Mouse (Mus musculus) layer of hippocampus, adult 2 months (tissue): ENCODE measurements around the gene Arhgap45. TPM values are rescaled to one million over a fixed set of nuclear protein-coding genes. Genes with fewer than 3 reads are reported as not detected.

Experiments used
- DNase-seq, 2 experiments: peaks; one replicate each; pipeline ENCODE4 v3.0.0; 2022; ENCODE audit warnings: low spot score in 2 of 2
- H3K27ac ChIP-seq: fragments of 200-600 bp; 2 replicates; pipeline ENCODE4 v1.8.1; 2022
- H3K4me3 ChIP-seq: fragments of 200-600 bp; 2 replicates; pipeline ENCODE4 v1.8.1; 2022; ENCODE audit warnings: mild to moderate bottlenecking
- CTCF ChIP-seq: fragments of 200-600 bp; conservative IDR thresholded peaks from 2 replicates; pipeline ENCODE4 v1.8.1; 2022; ENCODE audit warnings: antibody characterized with exemption, mild to moderate bottlenecking, moderate library complexity
- total RNA-seq, 2 experiments: library from RNA; stranded (reverse); gene quantifications; 2 replicates each; pipeline ENCODE4 v1.2.3; 2021

Arhgap45 gene
- total RNA-seq, 2 experiments from 2014 or later, result 3.7 to 4.4 TPM

DNA sequence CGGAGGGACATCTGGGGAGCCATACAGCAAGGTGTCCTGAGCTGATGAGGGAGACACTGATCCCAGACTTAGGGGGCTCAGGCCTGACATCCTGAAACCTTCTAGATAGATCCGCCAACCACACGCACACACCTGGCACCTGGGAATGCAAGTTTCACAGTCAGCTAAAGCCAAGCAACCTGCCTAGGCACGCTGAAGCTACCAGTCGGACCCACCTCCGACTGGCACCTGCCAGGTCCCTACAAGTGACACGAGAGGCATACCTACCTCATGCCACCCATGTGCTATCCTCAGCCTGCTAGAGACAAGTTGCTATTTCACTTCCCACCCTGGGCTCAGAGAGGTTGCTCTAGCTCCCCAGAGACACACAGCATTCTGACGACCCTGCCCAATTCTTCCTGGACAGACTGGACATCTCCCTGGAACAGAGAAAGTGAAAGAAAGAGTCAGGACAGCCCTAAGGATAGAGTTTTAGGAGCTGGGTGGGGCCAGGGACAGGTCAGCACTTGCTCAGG, 27.1 kb upstream of the Arhgap45 start:
- Histone ChIP-seq H3K27ac (no peak overlapping the region), H3K4me3 (peak overlapping the region; percentile 54; the same call in 1 of the 2 replicates)
- no peak for TF ChIP-seq CTCF
- no peak for DNase-seq

DNA sequence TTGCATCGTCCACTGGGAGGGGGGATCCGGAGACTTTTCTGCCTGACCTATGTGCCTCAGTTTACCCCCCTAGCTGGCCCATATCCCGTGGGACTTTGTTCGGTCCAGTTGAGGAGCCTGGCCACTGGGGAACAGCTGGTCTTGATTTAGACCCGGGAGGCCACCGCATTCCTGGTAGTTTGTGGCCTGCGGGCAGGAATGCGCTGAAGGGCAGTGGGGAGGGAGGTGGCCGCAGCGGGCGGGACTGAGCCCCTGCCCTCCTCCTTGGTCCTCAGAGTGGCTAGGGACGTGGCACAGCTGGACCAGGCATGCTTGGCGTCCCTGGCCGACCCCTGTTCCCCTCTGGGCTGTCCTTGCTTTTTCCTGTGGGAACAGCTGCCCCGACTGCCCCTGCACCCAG, 26.6 kb upstream of the Arhgap45 start:
- TF ChIP-seq CTCF, result no peak
- no peak for DNase-seq
- no peak overlapping the region for H3K27ac ChIP-seq
- H3K4me3 ChIP-seq, result no peak overlapping the region

DNA sequence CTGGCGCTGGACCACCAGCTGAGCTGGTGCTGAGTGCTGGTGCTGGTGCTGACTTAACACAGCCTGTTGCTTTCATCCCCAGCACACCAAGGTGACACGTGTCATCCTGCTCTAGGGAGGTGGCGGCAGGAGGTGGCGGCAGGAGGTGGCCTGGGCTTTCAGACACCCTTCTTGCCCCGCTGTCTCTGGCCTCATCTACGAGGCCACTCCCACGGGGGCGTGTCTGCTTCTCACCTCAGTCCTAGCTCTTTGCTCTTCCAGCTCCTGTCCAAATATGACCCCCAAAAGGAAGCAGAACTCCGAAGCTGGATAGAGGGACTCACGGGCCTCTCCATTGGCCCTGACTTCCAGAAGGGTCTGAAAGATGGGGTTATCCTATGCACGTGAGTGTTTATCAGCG, 25.4 kb upstream of the Arhgap45 start:
- Histone ChIP-seq H3K27ac (no peak overlapping the region), H3K4me3 (no peak overlapping the region)
- DNase-seq, result no peak
- no peak for TF ChIP-seq CTCF

DNA sequence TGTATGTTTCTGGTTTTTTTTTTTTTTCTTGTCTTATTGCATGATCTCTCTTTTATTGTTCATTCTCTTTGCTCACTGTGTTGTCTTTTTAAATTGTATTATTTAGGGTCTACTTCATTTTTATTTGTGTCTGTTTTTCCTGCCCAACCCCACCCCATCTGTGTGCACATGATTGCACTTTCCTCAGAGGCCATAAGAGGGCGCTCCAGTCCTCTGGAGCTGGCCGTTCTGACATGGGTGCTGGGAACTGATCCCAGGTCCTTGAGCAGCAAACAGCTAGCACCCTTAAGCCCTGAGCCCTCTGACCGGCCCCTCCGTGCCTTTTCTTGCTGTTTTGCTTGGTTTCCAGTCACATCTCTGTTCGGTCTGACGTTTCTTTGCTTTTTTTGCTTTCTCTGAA, 24.9 kb upstream of the Arhgap45 start:
- H3K27ac ChIP-seq, result no peak overlapping the region
- no peak for DNase-seq
- no peak overlapping the region for H3K4me3 ChIP-seq
- peak; percentile 55 for TF ChIP-seq CTCF

DNA sequence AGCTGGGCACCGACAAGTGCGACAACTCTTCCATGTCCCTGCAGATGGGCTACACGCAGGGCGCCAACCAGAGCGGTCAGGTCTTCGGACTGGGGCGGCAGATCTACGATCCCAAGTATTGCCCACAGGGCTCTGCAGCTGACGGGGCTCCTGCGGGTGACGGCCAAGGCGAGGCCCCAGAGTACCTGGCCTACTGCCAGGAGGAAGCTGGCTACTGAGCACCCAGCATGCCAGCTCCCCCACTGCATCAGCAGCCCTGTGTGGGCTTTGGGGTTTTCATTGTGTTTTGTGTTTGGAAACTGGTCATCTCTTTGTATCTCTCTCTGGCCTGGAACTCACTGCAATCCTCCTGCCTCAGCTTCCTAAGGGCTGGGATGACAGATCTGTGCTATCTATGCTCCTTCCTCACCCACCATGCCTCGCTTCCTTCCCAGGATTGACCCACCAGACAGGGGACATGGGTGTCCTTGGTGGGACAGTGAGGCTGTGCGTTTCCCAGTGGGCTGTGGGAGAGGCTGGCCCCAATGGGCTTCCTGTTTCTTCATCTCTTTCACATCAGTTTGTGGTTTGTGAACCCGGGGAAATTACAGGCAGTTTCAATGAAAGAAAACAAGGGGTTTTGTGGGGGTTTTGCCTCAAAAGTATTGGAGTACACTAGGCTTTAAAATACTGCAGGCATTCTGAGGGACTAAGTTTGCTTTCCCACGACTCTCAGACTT, 21.9 kb upstream of the Arhgap45 start:
- Histone ChIP-seq H3K4me3 (no peak overlapping the region), H3K27ac (no peak overlapping the region)
- no peak for TF ChIP-seq CTCF
- no peak for DNase-seq

DNA sequence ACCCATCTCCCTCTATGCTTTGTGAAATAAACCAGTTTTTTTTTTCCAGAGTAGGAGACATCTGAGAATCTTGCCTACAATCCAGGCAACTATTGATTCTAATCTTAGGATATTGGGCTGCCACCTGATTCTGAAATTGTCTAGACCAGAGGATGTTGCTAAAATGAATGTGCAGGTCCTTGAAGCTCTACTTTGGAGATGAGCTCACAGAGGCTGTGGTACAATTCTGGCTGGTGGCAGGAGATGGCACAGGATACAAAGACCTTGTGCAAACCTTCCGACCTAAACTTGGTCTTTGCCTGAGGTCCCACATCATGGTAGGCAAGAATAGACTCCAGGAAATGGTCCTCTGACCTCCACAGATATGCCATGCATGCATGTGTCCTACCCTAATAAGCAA, 20.8 kb upstream of the Arhgap45 start:
- no peak overlapping the region for H3K4me3 ChIP-seq
- H3K27ac ChIP-seq, result peak overlapping the region; percentile 56; the same call in 1 of the 2 replicates
- DNase-seq, result no peak
- no peak for TF ChIP-seq CTCF

DNA sequence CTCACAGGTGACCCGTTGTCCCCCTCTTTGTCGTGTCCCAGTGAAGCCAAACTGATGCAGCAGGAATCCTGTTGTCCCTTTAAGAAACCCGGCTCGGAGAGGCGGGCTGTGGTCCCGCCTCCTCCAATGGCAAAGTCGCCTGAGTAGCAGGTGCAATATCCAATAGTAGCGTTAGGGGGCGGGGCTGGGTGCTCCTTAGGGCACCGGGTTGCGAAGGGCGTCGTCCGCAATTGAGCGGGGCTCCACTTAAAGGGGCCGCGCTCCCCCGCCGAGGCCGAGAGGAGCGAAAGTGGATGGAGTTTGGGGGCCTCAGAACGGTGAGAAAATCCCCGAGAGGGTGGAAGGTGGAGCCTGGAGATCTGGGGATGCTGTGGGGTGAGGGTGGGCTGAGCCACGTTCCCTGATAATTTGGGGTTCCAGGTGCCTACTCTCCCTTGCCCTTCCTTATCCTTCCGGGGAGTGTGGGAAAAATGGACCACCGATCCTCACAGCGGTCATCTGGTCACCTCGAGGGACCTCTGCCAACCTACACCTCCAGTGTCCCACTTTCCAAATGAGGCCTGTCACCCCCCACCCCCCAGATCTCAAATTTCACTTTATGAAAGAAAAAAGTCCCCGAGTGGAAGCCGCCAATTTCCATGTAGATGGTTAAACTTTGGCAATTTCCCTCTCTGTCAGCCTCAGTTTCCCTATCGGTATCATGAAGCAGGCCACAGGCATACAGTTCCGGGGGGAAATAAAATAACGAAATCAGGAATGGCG, 20.0 kb upstream of the Arhgap45 start, which contains the start of gene Abca7:
Abca7 (plus strand) TSS at position 223 of the 762 bp plus-strand sequence.
- Histone ChIP-seq H3K27ac (peak within 1 kb of the TSS; percentile 85), H3K4me3 (peak within 1 kb of the TSS; percentile 63)
- peak; percentile 50 for TF ChIP-seq CTCF

DNA sequence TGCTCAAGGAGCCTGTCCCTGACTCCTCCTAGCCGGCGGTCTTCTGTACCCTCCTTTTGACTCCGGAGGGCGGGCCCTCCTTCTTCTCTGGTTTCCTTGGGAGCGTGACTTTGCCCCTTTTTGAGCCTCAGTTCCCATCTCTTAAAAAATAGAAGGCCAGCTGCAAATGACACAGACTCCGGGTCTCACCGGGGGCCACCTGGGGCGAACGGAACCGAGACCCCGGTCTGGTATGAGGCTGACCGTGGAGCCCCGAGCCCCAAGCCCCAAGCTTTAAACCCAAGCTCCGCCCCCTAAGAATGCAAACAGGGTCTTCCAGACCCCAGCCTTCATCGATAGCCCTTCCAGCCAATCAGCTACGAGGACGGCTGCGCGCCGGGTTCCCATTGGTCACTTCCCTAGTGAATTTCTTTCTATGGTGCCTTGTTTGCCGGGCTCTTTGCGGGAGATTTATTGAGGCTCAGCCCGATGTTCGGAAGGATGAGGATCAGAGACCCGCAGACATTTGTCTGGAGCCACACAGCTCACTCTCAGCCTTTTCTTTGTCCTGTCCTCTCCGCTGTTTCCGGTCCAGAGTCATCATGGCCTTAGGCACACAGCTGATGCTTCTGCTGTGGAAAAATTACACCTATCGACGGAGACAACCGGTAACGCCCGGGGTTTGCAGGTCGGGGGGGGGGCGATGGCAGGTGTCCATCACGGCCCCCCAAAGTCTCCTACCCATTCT, 19.3 kb upstream of the Arhgap45 start:
- TF ChIP-seq CTCF, result no peak
- Histone ChIP-seq H3K4me3 (peak overlapping the region; percentile 63), H3K27ac (0 out of 2 replicates have a peak overlapping the region, but pooled peaks have one; percentile 9)
- DNase-seq, result peak; percentile 45 to 48

More for the DNA sequence above, 20.0 kb upstream of the Arhgap45 start, which contains the start of gene Abca7:
- DNase-seq, result peak; percentile 92 to 98

DNA sequence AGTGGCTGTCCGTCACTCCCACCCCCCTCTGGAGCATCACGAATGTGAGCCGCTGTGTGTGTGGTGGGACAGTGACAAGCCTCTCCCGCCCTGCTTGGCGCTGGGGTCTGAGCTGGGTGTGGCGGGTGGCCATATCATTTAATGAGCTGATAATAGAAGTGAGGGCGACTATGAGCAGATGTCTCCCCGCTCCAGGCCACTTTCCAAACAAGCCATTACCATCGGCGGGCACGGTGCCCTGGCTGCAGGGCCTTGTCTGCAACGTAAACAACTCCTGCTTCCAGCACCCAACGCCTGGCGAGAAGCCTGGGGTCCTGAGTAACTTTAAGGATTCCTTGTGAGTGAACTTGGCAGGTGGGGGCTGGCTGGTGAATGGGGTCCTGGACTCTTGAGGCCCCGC, 18.6 kb upstream of the Arhgap45 start:
- DNase-seq, result no peak
- H3K4me3 ChIP-seq, result peak overlapping the region; percentile 63
- H3K27ac ChIP-seq, result no peak overlapping the region
- TF ChIP-seq CTCF, result no peak

DNA sequence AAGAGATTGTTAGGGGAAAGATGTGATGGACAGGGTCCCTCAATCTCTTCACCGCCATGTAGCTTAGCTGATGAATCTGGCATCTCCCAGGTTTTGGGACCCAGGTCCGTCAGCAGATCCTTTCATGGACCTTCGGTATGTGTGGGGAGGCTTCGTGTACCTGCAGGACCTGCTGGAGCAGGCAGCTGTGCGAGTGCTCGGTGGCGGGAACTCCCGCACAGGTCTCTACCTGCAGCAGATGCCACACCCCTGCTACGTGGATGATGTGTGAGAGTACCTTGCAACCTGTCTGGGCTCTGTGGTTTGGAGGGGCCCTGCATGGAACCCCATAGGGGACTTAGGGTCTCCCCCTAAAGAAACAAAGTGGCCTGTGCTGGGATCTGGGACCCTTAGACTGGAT, 14.5 kb upstream of the Arhgap45 start:
- TF ChIP-seq CTCF, result no peak
- DNase-seq, result no peak
- Histone ChIP-seq H3K4me3 (no peak overlapping the region), H3K27ac (no peak overlapping the region)

DNA sequence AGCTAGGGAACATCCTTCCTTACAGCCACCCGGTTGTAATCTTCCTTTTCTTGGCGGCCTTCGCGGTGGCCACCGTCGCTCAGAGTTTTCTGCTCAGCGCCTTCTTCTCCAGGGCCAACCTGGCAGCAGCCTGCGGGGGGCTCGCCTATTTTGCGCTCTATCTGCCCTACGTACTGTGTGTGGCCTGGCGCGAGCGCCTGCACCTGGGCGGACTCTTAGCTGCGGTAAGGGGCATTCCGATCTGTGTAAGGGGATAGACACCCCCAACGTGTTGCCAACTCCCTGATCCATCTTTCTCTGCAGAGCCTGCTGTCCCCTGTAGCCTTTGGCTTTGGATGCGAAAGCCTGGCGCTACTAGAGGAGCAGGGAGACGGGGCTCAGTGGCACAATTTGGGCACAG, 13.6 kb upstream of the Arhgap45 start:
- no peak for TF ChIP-seq CTCF
- DNase-seq, result no peak
- 0 out of 2 replicates have a peak overlapping the region, but pooled peaks have one; percentile 43 for H3K27ac ChIP-seq
- no peak overlapping the region for H3K4me3 ChIP-seq

DNA sequence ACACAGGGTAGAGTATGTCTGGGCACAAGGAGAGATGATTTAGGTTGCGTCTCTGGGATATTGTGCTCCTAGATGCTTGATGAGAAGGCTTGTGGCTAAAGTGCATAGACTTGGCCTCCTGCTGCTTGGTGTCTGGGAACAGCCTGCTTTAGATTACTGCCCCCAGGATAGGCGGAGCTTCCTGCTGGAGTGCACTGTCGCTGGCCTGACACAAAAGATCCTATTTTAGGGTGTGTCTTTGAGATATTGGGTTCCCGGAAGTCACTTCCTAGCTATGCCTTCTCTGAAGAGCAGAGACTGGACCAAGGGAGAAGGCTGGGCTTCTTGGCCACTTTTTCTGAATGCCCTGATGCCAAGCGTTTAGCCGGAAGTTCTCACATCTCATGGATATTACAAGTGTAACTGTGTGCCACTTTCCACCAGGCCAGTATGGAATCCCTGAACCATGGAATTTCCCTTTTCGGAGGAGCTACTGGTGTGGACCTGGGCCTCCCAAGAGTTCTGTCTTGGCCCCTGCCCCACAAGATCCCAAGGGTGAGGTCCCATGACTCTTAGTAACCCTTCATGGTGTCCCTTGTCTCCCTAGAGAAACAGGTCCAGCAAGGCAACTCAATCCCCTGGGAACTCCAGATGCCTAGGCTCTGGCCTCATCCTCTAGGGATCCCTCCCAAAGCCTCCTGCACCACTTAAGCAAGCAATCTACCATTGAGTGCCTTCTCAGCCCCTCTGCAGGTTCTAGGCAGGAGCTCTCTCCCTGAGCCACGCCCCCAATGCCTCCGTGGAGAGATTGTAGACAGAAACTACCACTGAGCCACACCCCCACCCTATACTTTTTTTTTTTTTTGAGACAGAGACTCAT, 12.8 kb upstream of the Arhgap45 start:
- TF ChIP-seq CTCF, result no peak

More for the DNA sequence above, 12.8 kb upstream of the Arhgap45 start:
- Histone ChIP-seq H3K4me3 (no peak overlapping the region), H3K27ac (0 out of 2 replicates have a peak overlapping the region, but pooled peaks have one; percentile 43)
- DNase-seq, result no peak
